Mouse (Mus musculus): Measurements from ENCODE around the gene Vwa3b. TPM values are rescaled to one million over a fixed set of nuclear protein-coding genes. Genes with fewer than 3 reads are reported as not detected.

Vwa3b gene
- polyA plus RNA-seq, 1 experiment from 2014 or later, result 1.2 TPM

DNA sequence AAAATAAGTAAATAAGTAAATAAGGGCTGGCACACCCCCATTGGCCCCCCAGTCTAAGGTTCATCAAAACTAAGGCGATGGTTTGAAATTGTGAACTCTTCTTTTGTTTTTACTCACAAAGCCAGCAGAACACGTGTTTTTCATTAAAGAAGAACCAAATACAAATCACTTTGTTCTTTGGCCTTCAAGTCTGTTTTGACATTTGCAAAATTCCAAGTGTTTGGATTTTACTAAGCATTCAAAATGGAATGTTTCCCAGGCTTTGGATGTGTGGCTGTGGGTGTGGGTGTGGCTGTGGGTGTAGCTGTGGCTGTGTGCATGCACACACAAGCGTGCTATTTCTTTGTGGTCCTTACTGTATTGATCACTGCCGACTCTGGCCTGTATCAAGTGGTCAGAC lies 27.3 kb downstream of the Vwa3b start:
- no peak for TF ChIP-seq CTCF (IDR thresholded peaks at IDR 0.05; ENCODE audit: low read depth)
- no peaks in the 10 kb centered on the region for H3K9me3 ChIP-seq (ENCODE audit: control insufficient read depth)
- H3K4me3 ChIP-seq (ENCODE audit: low read depth, low read length), result no peak overlapping the region
- no peaks in the 10 kb centered on the region for H3K4me1 ChIP-seq (replicated peaks; ENCODE audit: control insufficient read depth, insufficient read depth, low read length)
- no peak overlapping the region for H3K27ac ChIP-seq (ENCODE audit: low read depth, low read length)
- 66% methylated on average over 4 of the region's 4 CpGs for WGBS
- no peak for ATAC-seq
- no peak overlapping the region for H3K4me2 ChIP-seq (replicated peaks; ENCODE audit: low read depth)
- H3K9ac ChIP-seq (ENCODE audit: low read depth, low read length), result no peak overlapping the region
- no peaks in the 10 kb centered on the region for H3K27me3 ChIP-seq (replicated peaks; ENCODE audit: control insufficient read depth, insufficient read depth, low read length)
- H3K36me3 ChIP-seq (ENCODE audit: control insufficient read depth, insufficient read depth), result no peaks in the 10 kb centered on the region

DNA sequence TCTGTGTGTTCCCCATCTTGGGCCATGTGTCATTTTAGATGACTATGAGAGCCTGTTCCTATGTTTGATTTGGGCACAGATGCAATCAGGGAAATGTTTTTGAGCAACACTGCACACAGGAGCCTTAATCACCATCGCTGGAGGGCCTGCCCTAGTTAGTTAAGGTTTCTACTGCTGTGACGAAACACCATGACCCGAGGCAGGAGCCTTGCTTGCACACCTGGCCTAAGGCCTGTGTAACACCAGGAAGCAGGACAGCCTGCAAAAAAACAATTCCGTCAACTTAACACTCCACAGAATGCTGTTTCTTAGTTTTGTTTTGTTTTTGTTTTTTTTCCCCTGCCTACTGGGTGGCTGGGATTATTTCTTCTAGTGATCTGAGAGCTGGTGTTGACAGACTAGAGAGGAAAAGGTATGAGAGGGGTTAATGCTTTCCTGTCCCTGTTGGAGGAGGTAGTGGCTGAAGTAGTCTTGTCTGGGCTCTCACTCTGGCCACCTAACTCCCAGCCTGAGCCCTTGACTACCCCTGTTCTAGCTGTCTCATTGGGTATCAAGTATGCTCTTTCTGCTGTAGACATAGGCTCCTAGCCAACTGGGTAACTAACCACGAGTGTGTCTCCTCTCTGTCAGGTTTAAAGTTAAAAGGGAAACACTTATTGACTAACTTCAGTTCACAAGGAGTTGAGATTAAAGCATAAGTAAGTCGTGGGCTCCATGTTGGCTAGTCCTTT lies 30.6 kb downstream of the Vwa3b start:
- Histone ChIP-seq H3K9me3 (ENCODE audit: control insufficient read depth) (no peaks in the 10 kb centered on the region), H3K4me3 (ENCODE audit: low read depth, low read length) (no peak overlapping the region), H3K4me1 (replicated peaks; ENCODE audit: control insufficient read depth, insufficient read depth, low read length) (no peaks in the 10 kb centered on the region), H3K4me2 (replicated peaks; ENCODE audit: low read depth) (no peak overlapping the region), H3K27me3 (replicated peaks; ENCODE audit: control insufficient read depth, insufficient read depth, low read length) (no peaks in the 10 kb centered on the region), H3K9ac (ENCODE audit: low read depth, low read length) (no peak overlapping the region), H3K36me3 (ENCODE audit: control insufficient read depth, insufficient read depth) (no peaks in the 10 kb centered on the region), H3K27ac (ENCODE audit: low read depth, low read length) (no peak overlapping the region)
- no peak for ATAC-seq
- no peak for TF ChIP-seq CTCF (IDR thresholded peaks at IDR 0.05; ENCODE audit: low read depth)
- WGBS, result 74% methylated on average over 6 of the region's 6 CpGs

DNA sequence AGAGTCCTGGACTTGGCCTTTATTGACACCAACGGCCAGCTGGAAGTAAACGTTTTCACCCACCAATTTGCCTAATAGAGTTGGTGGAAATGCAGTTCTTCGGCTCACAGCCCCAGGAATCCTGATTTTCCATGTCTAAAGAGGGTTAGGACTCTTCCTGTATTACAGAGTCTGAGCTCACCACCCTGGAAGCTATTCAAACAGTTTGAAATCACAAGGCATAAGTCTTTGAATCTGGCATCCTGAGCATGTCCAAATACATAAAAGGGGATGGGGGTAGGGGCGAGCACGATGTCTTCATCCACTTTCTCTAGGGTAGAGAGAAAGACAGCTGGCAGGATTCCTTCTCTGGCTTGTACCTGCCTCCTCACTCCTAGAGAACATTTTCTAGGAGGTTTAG lies 34.5 kb downstream of the Vwa3b start:
- Histone ChIP-seq H3K4me2 (replicated peaks; ENCODE audit: low read depth) (no peak overlapping the region), H3K4me1 (replicated peaks; ENCODE audit: control insufficient read depth, insufficient read depth, low read length) (no peaks in the 10 kb centered on the region), H3K9me3 (ENCODE audit: control insufficient read depth) (no peaks in the 10 kb centered on the region), H3K4me3 (ENCODE audit: low read depth, low read length) (no peak overlapping the region), H3K36me3 (ENCODE audit: control insufficient read depth, insufficient read depth) (no peaks in the 10 kb centered on the region), H3K27ac (ENCODE audit: low read depth, low read length) (no peak overlapping the region), H3K27me3 (replicated peaks; ENCODE audit: control insufficient read depth, insufficient read depth, low read length) (no peaks in the 10 kb centered on the region), H3K9ac (ENCODE audit: low read depth, low read length) (no peak overlapping the region)
- WGBS, result 71% methylated on average over 5 of the region's 5 CpGs
- TF ChIP-seq CTCF (IDR thresholded peaks at IDR 0.05; ENCODE audit: low read depth), result no peak
- no peak for ATAC-seq

DNA sequence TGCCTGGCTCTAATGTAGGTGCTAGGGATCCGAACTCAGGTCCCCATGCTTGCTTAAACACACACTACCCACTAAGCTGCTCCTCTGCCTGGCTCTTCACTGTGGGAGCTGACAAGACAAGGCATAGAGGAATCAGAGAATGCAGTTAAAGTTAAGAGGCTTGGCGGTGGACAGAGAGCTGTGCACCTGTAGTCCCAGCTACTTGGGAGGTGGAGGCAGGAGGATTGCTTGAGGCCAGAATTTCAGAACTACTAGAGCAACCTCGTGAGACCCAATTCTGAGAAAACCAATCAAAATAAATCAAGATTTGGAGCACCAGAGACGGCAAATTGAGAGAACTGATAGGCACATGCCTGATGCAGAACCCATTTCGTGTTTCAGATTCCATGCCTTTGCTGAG lies 36.7 kb downstream of the Vwa3b start:
- Histone ChIP-seq H3K9ac (ENCODE audit: low read depth, low read length) (no peak overlapping the region), H3K27me3 (replicated peaks; ENCODE audit: control insufficient read depth, insufficient read depth, low read length) (no peaks in the 10 kb centered on the region), H3K27ac (ENCODE audit: low read depth, low read length) (no peak overlapping the region), H3K36me3 (ENCODE audit: control insufficient read depth, insufficient read depth) (no peaks in the 10 kb centered on the region), H3K4me3 (ENCODE audit: low read depth, low read length) (no peak overlapping the region), H3K9me3 (ENCODE audit: control insufficient read depth) (no peaks in the 10 kb centered on the region), H3K4me2 (replicated peaks; ENCODE audit: low read depth) (no peak overlapping the region), H3K4me1 (replicated peaks; ENCODE audit: control insufficient read depth, insufficient read depth, low read length) (no peaks in the 10 kb centered on the region)
- 81% methylated on average over 5 of the region's 5 CpGs for WGBS
- no peak for ATAC-seq
- no peak for TF ChIP-seq CTCF (IDR thresholded peaks at IDR 0.05; ENCODE audit: low read depth)

DNA sequence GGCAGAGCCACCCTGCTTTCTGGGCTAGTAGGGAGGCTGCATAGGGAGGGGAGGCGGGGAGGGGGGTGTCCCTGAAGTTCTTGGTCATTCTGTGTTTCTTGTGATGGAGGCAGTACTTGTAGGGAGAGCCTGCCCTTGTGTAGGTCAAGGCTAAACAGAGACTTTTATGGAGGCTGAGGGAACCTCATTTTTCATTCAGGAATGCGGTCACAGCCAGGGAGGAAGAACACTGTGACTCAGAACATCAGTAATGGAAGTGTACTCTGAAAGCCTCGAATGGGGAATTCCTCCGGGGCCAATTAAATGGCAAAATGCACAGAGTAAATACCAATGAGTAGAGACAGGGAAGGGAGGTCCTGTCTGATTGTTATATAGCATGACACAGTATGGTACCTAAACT lies 37.4 kb downstream of the Vwa3b start:
- no peak overlapping the region for H3K4me3 ChIP-seq (ENCODE audit: low read depth, low read length)
- no peak overlapping the region for H3K27ac ChIP-seq (ENCODE audit: low read depth, low read length)
- no peaks in the 10 kb centered on the region for H3K36me3 ChIP-seq (ENCODE audit: control insufficient read depth, insufficient read depth)
- no peaks in the 10 kb centered on the region for H3K4me1 ChIP-seq (replicated peaks; ENCODE audit: control insufficient read depth, insufficient read depth, low read length)
- no peak overlapping the region for H3K4me2 ChIP-seq (replicated peaks; ENCODE audit: low read depth)
- WGBS, result 53% methylated on average over 4 of the region's 4 CpGs
- no peak overlapping the region for H3K9ac ChIP-seq (ENCODE audit: low read depth, low read length)
- H3K9me3 ChIP-seq (ENCODE audit: control insufficient read depth), result no peaks in the 10 kb centered on the region
- no peak for TF ChIP-seq CTCF (IDR thresholded peaks at IDR 0.05; ENCODE audit: low read depth)
- no peaks in the 10 kb centered on the region for H3K27me3 ChIP-seq (replicated peaks; ENCODE audit: control insufficient read depth, insufficient read depth, low read length)
- ATAC-seq, result no peak

DNA sequence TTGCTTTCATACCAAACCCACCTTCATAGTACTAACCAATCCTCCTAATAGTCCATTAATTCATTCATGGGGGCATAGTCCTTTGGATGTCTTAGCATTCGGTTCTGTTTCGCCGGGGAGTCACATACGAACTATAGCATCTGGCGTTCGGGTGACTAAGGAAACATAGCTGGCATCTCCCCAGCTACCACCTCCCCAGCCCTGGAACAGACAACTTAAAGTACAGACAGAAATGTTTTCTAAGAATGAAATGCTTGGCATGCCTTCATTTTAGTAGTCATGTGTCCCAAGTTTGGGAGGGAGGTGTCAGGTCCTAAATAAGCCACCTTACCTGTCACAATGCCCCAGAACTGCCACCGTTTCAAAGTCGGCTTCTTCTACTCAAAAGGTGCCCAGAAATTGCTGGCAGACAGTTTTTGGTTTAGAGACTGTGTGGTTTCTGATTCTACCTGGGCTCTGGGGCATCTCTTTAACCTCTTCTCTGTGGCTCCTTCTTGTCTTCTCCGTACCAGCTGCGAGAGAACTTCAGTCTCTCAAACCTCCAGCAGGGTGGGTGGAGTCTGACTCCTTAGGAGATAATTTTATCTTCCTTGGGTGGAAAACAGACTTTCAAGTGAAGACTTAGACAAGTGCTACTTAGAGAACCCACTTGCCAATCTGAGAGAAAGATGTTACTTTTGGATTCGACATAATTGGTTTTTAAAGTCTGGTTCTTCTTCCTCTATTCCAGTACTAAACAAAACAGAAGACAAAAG lies 39.4 kb downstream of the Vwa3b start:
- H3K9ac ChIP-seq (ENCODE audit: low read depth, low read length), result no peak overlapping the region
- 88% methylated on average over 11 of the region's 11 CpGs for WGBS
- H3K4me3 ChIP-seq (ENCODE audit: low read depth, low read length), result no peak overlapping the region
- H3K36me3 ChIP-seq (ENCODE audit: control insufficient read depth, insufficient read depth), result no peaks in the 10 kb centered on the region
- no peaks in the 10 kb centered on the region for H3K4me1 ChIP-seq (replicated peaks; ENCODE audit: control insufficient read depth, insufficient read depth, low read length)
- H3K27me3 ChIP-seq (replicated peaks; ENCODE audit: control insufficient read depth, insufficient read depth, low read length), result no peaks in the 10 kb centered on the region
- no peak overlapping the region for H3K27ac ChIP-seq (ENCODE audit: low read depth, low read length)
- no peak for TF ChIP-seq CTCF (IDR thresholded peaks at IDR 0.05; ENCODE audit: low read depth)
- no peak for ATAC-seq
- H3K4me2 ChIP-seq (replicated peaks; ENCODE audit: low read depth), result no peak overlapping the region
- H3K9me3 ChIP-seq (ENCODE audit: control insufficient read depth), result no peaks in the 10 kb centered on the region

All from intestine, postnatal 0 days (tissue).